Mouse (Mus musculus): ENCODE data around the gene Mien1. TPM values are rescaled to one million over a fixed set of nuclear protein-coding genes. Genes with fewer than 3 reads are reported as not detected.

The Mien1 gene
- total RNA-seq, 2 experiments from 2014 or later: 104 to 110 TPM

GRCm38 (mm10) chr11:98461109-98461720 is 22.4 kb upstream of the Mien1 start:
- no peak for DNase-seq (ENCODE audit: low spot score in 2 of 2)

GRCm38 (mm10) chr11:98459860-98460259 is 21.1 kb upstream of the Mien1 start:
- no peak for DNase-seq (ENCODE audit: low spot score in 2 of 2)

GRCm38 (mm10) chr11:98459071-98459741 is 20.4 kb upstream of the Mien1 start:
- DNase-seq (ENCODE audit: low spot score in 2 of 2): no peak

- DNase-seq (ENCODE audit: low spot score in 2 of 2): no peak
Observed at GRCm38 (mm10) chr11:98458121-98458990, 19.6 kb upstream of the Mien1 start.

- DNase-seq (ENCODE audit: low spot score in 2 of 2): peak; percentile 71 to 89
Observed at GRCm38 (mm10) chr11:98457367-98458120, 18.8 kb upstream of the Mien1 start.

- DNase-seq (ENCODE audit: low spot score in 2 of 2): no peak
Observed at GRCm38 (mm10) chr11:98456945-98457344, 18.2 kb upstream of the Mien1 start.

- no peak for DNase-seq (ENCODE audit: low spot score in 2 of 2)
Observed at GRCm38 (mm10) chr11:98456545-98456944, 17.8 kb upstream of the Mien1 start.

GRCm38 (mm10) chr11:98455484-98455883 is 16.7 kb upstream of the Mien1 start:
- no peak for DNase-seq (ENCODE audit: low spot score in 2 of 2)

- no peak for DNase-seq (ENCODE audit: low spot score in 2 of 2)
Observed at GRCm38 (mm10) chr11:98449921-98450771, 11.4 kb upstream of the Mien1 start.

- DNase-seq (ENCODE audit: low spot score in 2 of 2): no peak
Observed at GRCm38 (mm10) chr11:98449419-98449818, 10.6 kb upstream of the Mien1 start.

GRCm38 (mm10) chr11:98448191-98448790 is 9.5 kb upstream of the Mien1 start:
- DNase-seq (ENCODE audit: low spot score in 2 of 2): no peak

GRCm38 (mm10) chr11:98447475-98447834 is 8.7 kb upstream of the Mien1 start:
- DNase-seq (ENCODE audit: low spot score in 2 of 2): no peak

GRCm38 (mm10) chr11:98446562-98447474 is 8.0 kb upstream of the Mien1 start:
- DNase-seq (ENCODE audit: low spot score in 2 of 2): no peak

GRCm38 (mm10) chr11:98446213-98446561 is 7.4 kb upstream of the Mien1 start, which contains the start of gene Grb7:
Gene Grb7, plus strand, starts transcription at chr11:98446394.
- DNase-seq (ENCODE audit: low spot score in 2 of 2): no peak

GRCm38 (mm10) chr11:98445679-98446078 is 6.9 kb upstream of the Mien1 start:
- DNase-seq (ENCODE audit: low spot score in 2 of 2): no peak

GRCm38 (mm10) chr11:98445238-98445637 is 6.4 kb upstream of the Mien1 start:
- DNase-seq (ENCODE audit: low spot score in 2 of 2): no peak

- DNase-seq (ENCODE audit: low spot score in 2 of 2): no peak
Observed at GRCm38 (mm10) chr11:98443688-98444087, 4.9 kb upstream of the Mien1 start.

GRCm38 (mm10) chr11:98437441-98437840 is 1.4 kb downstream of the Mien1 start:
- no peak for DNase-seq (ENCODE audit: low spot score in 2 of 2)

- no peak for DNase-seq (ENCODE audit: low spot score in 2 of 2)
Observed at GRCm38 (mm10) chr11:98435723-98436122, 3.1 kb downstream of the Mien1 start.
